Mouse (Mus musculus) urinary bladder, postnatal 14 days (tissue): ENCODE results near the gene Plxna4.
"Not testable (repeated sequence)": the region's sequence is repeated elsewhere in the genome, so short reads cannot be mapped to it uniquely, and the experiment has no call there.

Source experiments
- DNase-seq: peaks from one replicate; pipeline ENCODE4 v3.0.0; 2021; ENCODE audit warnings: low spot score

Gene Plxna4

DNA sequence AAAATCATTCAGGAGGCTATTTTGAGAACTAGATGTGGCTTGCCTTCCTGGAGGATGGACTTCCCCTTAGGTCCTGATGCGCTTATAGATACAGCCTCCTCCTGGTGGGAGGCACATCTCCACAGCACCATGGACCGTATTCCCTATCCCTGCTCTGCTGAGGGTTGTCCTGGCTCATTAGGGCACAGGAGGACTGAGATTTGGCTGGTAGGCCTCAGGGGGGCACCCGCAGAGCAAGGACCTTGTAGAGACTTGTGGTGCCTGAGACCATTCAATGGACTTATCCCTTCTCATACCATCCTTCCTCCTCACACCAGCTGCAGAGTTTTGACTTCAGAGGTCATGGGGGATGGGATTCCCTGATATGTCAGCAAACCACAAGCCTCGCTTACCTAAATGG, 47.8 kb downstream of the Plxna4 start:
- no peak for DNase-seq

- DNase-seq: no peak
Measured at GRCm38 (mm10) chr6:32533962-32534740, 53.8 kb downstream of the Plxna4 start.

GRCm38 (mm10) chr6:32528081-32528570, 59.9 kb downstream of the Plxna4 start:
- DNase-seq: no peak

GRCm38 (mm10) chr6:32527518-32527917, 60.5 kb downstream of the Plxna4 start:
- no peak for DNase-seq

GRCm38 (mm10) chr6:32526762-32527161, 61.2 kb downstream of the Plxna4 start:
- DNase-seq: no peak

DNA sequence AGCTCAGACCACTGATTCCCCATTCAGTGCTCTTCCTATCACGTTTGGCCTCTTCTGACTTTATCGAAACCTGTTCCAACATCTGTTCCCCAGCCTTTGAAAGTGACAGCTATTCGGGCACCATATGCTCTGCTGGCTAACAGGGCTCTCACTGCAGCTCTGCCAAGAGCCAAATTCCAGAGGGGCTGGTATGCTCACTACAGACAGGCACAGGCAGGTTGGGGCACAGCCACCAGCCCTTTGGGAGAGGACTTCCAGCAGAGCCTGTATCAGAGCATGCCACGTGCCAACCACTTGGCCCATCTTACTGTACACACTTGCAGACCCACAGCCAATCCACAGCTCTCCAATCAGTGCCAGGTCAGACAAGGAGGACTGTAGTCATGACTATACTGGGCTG, 67.9 kb downstream of the Plxna4 start:
- DNase-seq: peak; percentile 10

DNA sequence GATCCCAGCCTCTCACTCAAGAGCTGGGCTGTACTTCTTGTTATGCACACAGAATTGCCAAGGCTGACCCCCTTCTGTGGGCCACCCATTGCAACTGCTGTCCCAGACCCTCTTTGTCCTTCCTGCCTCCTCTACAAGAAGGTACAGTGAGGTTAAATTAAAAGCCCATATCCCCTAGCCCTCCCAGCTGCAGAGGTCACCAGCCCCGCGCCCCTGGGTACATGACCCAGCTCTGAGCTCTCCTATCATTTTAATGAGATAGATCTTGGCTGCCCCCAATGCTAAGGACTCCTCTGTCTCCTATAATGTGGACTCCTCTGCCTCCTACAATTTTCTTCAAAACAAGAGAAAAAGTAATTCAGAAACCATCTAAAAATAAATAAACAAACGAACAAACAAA, 69.4 kb downstream of the Plxna4 start:
- no peak for DNase-seq

DNA sequence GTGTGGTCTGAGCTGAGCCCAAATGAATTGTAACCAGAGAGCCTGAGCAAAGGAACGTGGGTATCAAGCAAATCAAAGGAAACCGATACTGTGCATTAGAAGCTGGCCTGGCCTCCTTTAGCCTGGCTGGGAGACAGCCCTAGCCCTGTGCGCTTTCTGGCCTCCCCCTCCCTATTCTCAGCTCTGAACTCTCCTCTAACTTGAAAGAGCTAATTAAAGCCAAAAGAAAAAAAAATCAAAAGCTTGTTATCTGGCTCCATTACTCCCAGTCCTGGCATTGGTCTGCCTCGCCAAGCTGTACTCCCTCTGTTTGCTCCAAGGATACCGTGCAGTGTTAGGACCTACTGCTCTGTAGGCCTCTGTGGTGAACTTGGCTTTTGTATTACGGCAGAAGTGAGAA, 73.9 kb downstream of the Plxna4 start:
- DNase-seq: no peak

- no peak for DNase-seq
Measured at GRCm38 (mm10) chr6:32512010-32512409, 76.0 kb downstream of the Plxna4 start.

GRCm38 (mm10) chr6:32510924-32511323, 77.1 kb downstream of the Plxna4 start:
- DNase-seq: peak; percentile 4

DNA sequence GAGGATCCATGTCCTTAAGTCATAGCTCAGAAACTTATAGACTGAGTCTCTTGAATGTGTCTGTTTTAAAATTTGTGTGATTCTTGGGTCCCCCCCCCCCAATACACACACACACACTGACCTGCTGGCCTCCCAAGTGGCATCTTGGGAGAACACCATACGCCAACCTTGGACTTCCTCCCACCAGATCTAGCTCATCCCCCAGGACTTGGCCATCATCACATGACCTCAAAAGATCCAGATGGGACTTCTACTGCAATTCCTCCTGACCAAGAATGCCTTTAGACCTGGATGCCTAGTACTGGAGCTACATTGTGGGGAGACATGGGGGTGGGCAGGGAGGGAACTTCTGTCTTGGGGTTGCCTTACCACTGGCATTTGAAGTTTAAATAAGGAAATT, 77.5 kb downstream of the Plxna4 start:
- DNase-seq: no peak

DNA sequence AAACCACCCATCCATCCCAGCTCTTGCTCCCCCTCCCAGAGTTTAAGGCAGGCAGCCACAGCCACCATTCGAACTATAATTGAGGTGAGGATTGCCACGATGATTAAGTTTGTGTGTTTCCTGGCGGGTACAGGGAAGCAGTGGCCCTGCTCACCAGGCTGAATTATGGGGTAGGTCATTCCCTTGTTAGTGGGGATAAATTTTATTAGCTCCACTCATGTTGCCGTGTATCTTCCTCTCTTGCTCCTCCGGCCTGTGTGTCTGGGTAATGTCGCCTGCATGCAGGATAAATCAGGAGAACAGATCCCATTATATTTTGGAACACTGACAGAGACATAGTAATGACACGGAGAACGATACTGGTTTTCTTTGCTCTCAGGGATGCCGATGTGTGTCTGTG, 78.9 kb downstream of the Plxna4 start:
- no peak for DNase-seq

GRCm38 (mm10) chr6:32504963-32505362, 83.0 kb downstream of the Plxna4 start:
- DNase-seq: no peak

DNA sequence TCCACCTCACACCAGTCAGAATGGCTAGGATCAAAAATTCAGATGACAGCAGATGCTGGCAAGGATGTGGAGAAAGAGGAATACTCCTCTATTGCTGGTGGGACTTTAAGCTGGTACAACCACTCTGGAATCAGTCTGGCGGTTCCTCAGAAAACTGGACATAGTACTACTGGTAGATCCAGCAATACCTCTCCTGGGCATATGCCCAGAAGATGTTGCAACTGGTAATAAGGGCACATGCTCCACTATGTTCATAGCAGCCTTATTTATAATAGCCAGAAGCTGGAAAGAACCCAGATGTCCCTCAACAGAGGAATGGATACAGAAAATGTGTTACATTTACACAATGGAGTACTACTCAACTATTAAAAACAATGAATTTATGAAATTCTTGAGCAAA, 86.8 kb downstream of the Plxna4 start:
- DNase-seq: not testable (repeated sequence)

GRCm38 (mm10) chr6:32498106-32498505, 89.9 kb downstream of the Plxna4 start:
- DNase-seq: no peak

GRCm38 (mm10) chr6:32496109-32496508, 91.9 kb downstream of the Plxna4 start:
- DNase-seq: no peak

- DNase-seq: no peak
Measured at GRCm38 (mm10) chr6:32495532-32495931, 92.5 kb downstream of the Plxna4 start.

GRCm38 (mm10) chr6:32493557-32493956, 94.4 kb downstream of the Plxna4 start:
- no peak for DNase-seq

GRCm38 (mm10) chr6:32487121-32487520, 100.9 kb downstream of the Plxna4 start:
- no peak for DNase-seq

DNA sequence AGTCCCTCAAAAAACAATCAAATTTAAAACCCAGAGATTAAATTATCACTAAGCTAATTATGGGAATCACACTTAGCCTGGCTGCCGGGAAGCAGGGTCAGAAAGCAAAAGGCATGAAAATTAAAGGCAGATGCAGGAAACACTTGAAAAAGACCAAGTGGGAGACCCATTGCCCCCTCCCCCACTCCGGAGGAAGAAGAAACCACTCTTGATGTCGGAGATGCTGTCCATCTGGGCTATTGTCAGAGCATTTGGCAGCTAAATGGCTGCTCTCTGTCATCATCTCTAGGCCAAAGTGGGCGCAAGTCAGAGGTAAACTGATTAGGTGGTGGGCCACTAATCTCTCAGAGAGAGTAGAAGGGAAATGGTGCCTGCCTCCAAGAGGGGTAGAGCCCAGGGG, 105.5 kb downstream of the Plxna4 start:
- no peak for DNase-seq

GRCm38 (mm10) chr6:32480741-32481140, 107.3 kb downstream of the Plxna4 start:
- DNase-seq: no peak

GRCm38 (mm10) chr6:32479765-32480164, 108.2 kb downstream of the Plxna4 start:
- DNase-seq: no peak

GRCm38 (mm10) chr6:32479193-32479758, 108.7 kb downstream of the Plxna4 start:
- DNase-seq: peak; percentile 40

DNA sequence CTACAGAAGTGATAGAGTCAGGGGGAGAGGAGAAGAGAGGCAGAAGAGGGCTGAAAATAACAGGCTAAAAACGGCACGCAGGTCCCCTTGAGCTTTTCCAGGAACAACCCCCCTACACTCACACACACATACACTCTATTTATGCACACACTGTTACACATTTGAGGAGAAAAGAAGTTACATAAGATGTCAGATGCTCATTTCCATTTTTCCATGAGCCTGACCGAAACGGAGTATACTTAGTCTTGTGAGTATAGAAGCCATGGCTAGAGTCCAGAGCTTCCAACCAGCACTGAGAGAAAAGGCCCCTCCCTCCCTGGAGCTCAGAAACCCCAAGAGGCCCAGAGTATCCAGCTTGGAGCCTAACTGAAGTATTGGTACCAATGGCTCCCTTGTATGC, 112.0 kb downstream of the Plxna4 start:
- DNase-seq: no peak
